Mouse (Mus musculus) thymus, adult 18-20 months (tissue): ENCODE results near the gene Olfr127.
"Not testable (repeated sequence)": the region's sequence is repeated elsewhere in the genome, so short reads cannot be mapped to it uniquely, and the experiment has no call there.

Source experiments
- DNase-seq, 2 experiments: peaks; one replicate each; pipeline ENCODE4 v3.0.0; 2022; ENCODE audit warnings: mixed read lengths in 2 of 2

Gene Olfr127

GRCm38 (mm10) chr17:37900137-37900536, at the start of gene Olfr127:
Olfr127 (plus strand) TSS chr17:37900437.
- no peak for DNase-seq

- no peak for DNase-seq
Observed at GRCm38 (mm10) chr17:37863901-37864300, 36.3 kb upstream of the Olfr127 start.

GRCm38 (mm10) chr17:37869676-37870205, 30.5 kb upstream of the Olfr127 start:
- DNase-seq: no peak

- DNase-seq: no peak
Observed at GRCm38 (mm10) chr17:37873830-37874229, 26.4 kb upstream of the Olfr127 start.

- not testable (repeated sequence) for DNase-seq
Observed at GRCm38 (mm10) chr17:37906821-37907220, 6.6 kb downstream of the Olfr127 start.

- DNase-seq: no peak
Observed at GRCm38 (mm10) chr17:37920248-37920647, 20.0 kb downstream of the Olfr127 start, which contains the start of gene Olfr128. Olfr128 (plus strand) TSS chr17:37920548.

GRCm38 (mm10) chr17:37952979-37953378, 52.7 kb downstream of the Olfr127 start, which contains the start of gene Olfr761:
Olfr761 (minus strand) TSS chr17:37953079.
- no peak for DNase-seq
